8 mouse cellular contexts compared by ENCODE assay signal in genomic region chr6:71438070-71438469, GRCm38 (mm10). TPM values are rescaled to one million over a fixed set of nuclear protein-coding genes. Genes with fewer than 3 reads are reported as not detected.
A peak's percentile ranks its signal among the peaks of the same experiment; 100 is the strongest.
DNase-seq lines count a peak whose midpoint lies in the region; ATAC-seq and TF ChIP-seq lines count a peak whose summit lies in the region.
"Had no signal": no experiment of that assay in that cellular context is flagged by ENCODE, and none has a peak within 500 bp of the region (broad histone marks: within the 10 kb centered on the region; RNA-seq: fewer than 3 reads in every experiment).

No protein-coding gene starts in this region.

- H3K4me1 ChIP-seq in forebrain, embryonic 14.5 days (ENCODE audit: control insufficient read depth, insufficient read depth, low read length): peaks cover 22% of the 10 kb centered on the region
- peaks cover 11% of the 10 kb centered on the region for H3K4me1 ChIP-seq in intestine, postnatal 0 days (replicated peaks; ENCODE audit: control insufficient read depth, insufficient read depth, low read length)
- H3K4me1 ChIP-seq in neural tube, embryonic 14.5 days (ENCODE audit: control insufficient read depth, insufficient read depth, low read length): peaks cover 27% of the 10 kb centered on the region

- DNase-seq in left cerebral cortex, adult 2 months (ENCODE audit: extremely low spot score in 1 of 2, low spot score in 2 of 2): no peak
- no peak for DNase-seq in left cerebral cortex, postnatal 14 days (ENCODE audit: low spot score in 2 of 2)
- no peak for DNase-seq in forebrain, embryonic 14.5 days (ENCODE audit: low spot score)
- no peak for DNase-seq in spleen, postnatal 36 days (ENCODE audit: low spot score in 2 of 2)
- DNase-seq in right cerebral cortex, adult 18-20 months: no peak
- DNase-seq: lung, postnatal 4 days had no signal

- intact Hi-C loops in left cerebral cortex, adult 2 months (cut with DNase I): no loop called here
- intact Hi-C loops in left cerebral cortex, postnatal 14 days (cut with DNase I): no loop called here

- 52% methylated on average over 1 of the region's 1 CpGs for WGBS in forebrain, embryonic 14.5 days
- 44% methylated on average over 1 of the region's 1 CpGs for WGBS in intestine, postnatal 0 days
- 70% methylated on average over 1 of the region's 1 CpGs for WGBS in neural tube, embryonic 14.5 days

- no peaks in the 10 kb centered on the region for H3K9me3 ChIP-seq in forebrain, embryonic 14.5 days (replicated peaks; ENCODE audit: control insufficient read depth, low read length)
- no peaks in the 10 kb centered on the region for H3K9me3 ChIP-seq in intestine, postnatal 0 days (ENCODE audit: control insufficient read depth)
- no peaks in the 10 kb centered on the region for H3K9me3 ChIP-seq in neural tube, embryonic 14.5 days (ENCODE audit: control insufficient read depth, low read length)

- TF ChIP-seq CTCF in left cerebral cortex, adult 2 months (IDR thresholded peaks at IDR 0.05): no peak
- no peak for TF ChIP-seq CTCF in intestine, postnatal 0 days (IDR thresholded peaks at IDR 0.05; ENCODE audit: low read depth)

- H3K9ac ChIP-seq in forebrain, embryonic 14.5 days (ENCODE audit: low read length): peak overlapping the region; percentile 17; the same call in 1 of the 2 replicates
- H3K9ac ChIP-seq in intestine, postnatal 0 days (ENCODE audit: low read depth, low read length): no peak overlapping the region
- peak overlapping the region; percentile 32; the same call in 1 of the 2 replicates for H3K9ac ChIP-seq in neural tube, embryonic 14.5 days (replicated peaks; ENCODE audit: low read depth, low read length)

- no peaks in the 10 kb centered on the region for H3K27me3 ChIP-seq in forebrain, embryonic 14.5 days (replicated peaks; ENCODE audit: control insufficient read depth, insufficient read depth, low read length)
- no peaks in the 10 kb centered on the region for H3K27me3 ChIP-seq in intestine, postnatal 0 days (replicated peaks; ENCODE audit: control insufficient read depth, insufficient read depth, low read length)
- H3K27me3 ChIP-seq in neural tube, embryonic 14.5 days (ENCODE audit: control insufficient read depth, insufficient read depth, low read length): no peaks in the 10 kb centered on the region

- peak overlapping the region; percentile 79 for H3K4me3 ChIP-seq in left cerebral cortex, adult 2 months
- H3K4me3 ChIP-seq in forebrain, embryonic 14.5 days (ENCODE audit: low read depth, low read length): no peak overlapping the region
- peak overlapping the region; percentile 9; the same call in 1 of the 2 replicates for H3K4me3 ChIP-seq in intestine, postnatal 0 days (ENCODE audit: low read depth, low read length)
- peak overlapping the region; percentile 5; the same call in 1 of the 2 replicates for H3K4me3 ChIP-seq in neural tube, embryonic 14.5 days (ENCODE audit: low read depth, low read length)

- peak overlapping the region; percentile 25 for H3K4me2 ChIP-seq in forebrain, embryonic 14.5 days (ENCODE audit: low read length)
- H3K4me2 ChIP-seq in intestine, postnatal 0 days (replicated peaks; ENCODE audit: low read depth): peak overlapping the region; percentile 74
- H3K4me2 ChIP-seq in neural tube, embryonic 14.5 days (ENCODE audit: low read depth, low read length): peak overlapping the region; percentile 19; the same call in 1 of the 2 replicates

- no peaks in the 10 kb centered on the region for H3K36me3 ChIP-seq in forebrain, embryonic 14.5 days (ENCODE audit: control insufficient read depth, insufficient read depth, low read length)
- H3K36me3 ChIP-seq in intestine, postnatal 0 days (ENCODE audit: control insufficient read depth, insufficient read depth): no peaks in the 10 kb centered on the region
- no peaks in the 10 kb centered on the region for H3K36me3 ChIP-seq in neural tube, embryonic 14.5 days (ENCODE audit: control insufficient read depth, insufficient read depth, low read length)

- H3K27ac ChIP-seq in left cerebral cortex, adult 2 months: no peak overlapping the region
- no peak overlapping the region for H3K27ac ChIP-seq in forebrain, embryonic 14.5 days (ENCODE audit: low read depth, low read length)
- no peak overlapping the region for H3K27ac ChIP-seq in intestine, postnatal 0 days (ENCODE audit: low read depth, low read length)
- H3K27ac ChIP-seq in neural tube, embryonic 14.5 days (ENCODE audit: low read depth, low read length): no peak overlapping the region

- no peak for ATAC-seq in forebrain, embryonic 14.5 days
- ATAC-seq in intestine, postnatal 0 days: no peak
- ATAC-seq in neural tube, embryonic 14.5 days (ENCODE audit: low read depth): no peak

RNA-seq across cellular contexts. Expression of gene Rmnd5a, which starts 2.4 kb away (rescaled TPM):
- total RNA-seq in left cerebral cortex, adult 2 months (2021): 100 to 1,000 TPM; 101 to 103 TPM
- total RNA-seq in left cerebral cortex, postnatal 14 days (2021): 10 to 100 TPM; 85.1 to 87.0 TPM
- polyA plus RNA-seq in forebrain, embryonic 14.5 days (2014; fragmentation: Nextera tagmentation; extraction: Ambion mirVana): 4.5 and 5.8 TPM in 2 replicates
- polyA plus RNA-seq in intestine, postnatal 0 days (2015; fragmentation: Nextera tagmentation; extraction: Ambion mirVana): 12.2 and 12.8 TPM in 2 replicates
- 6.7 and 8.4 TPM in 2 replicates for polyA plus RNA-seq in neural tube, embryonic 14.5 days (2014; fragmentation: Nextera tagmentation; extraction: Ambion mirVana)

RNA-seq across cellular contexts. Expression of gene Rnf103, which starts 55.6 kb away (rescaled TPM):
- 10 to 100 TPM; 50.9 to 54.8 TPM for total RNA-seq in left cerebral cortex, adult 2 months (2021)
- total RNA-seq in left cerebral cortex, postnatal 14 days (2021): 10 to 100 TPM; 52.2 to 53.5 TPM
- 22.8 and 26.0 TPM in 2 replicates for polyA plus RNA-seq in forebrain, embryonic 14.5 days (2014; fragmentation: Nextera tagmentation; extraction: Ambion mirVana)
- 44.2 and 45.3 TPM in 2 replicates for polyA plus RNA-seq in intestine, postnatal 0 days (2015; fragmentation: Nextera tagmentation; extraction: Ambion mirVana)
- polyA plus RNA-seq in neural tube, embryonic 14.5 days (2014; fragmentation: Nextera tagmentation; extraction: Ambion mirVana): 30.7 and 32.1 TPM in 2 replicates

Comparison
In these comparisons a context has a peak if more than half of its experiments do, and no peak if none do; other contexts are left out.
1. H3K4me2 ChIP-seq: peak in every context shown above with its lines; median percentile 74 in intestine, postnatal 0 days; 25 in forebrain, embryonic 14.5 days; 19 in neural tube, embryonic 14.5 days.